Mouse (Mus musculus): ENCODE measurements at regions not wholly inside any gene's neighbourhood (a gene's known extent, or its start where the extent isn't known, plus 50 kb on each side); places are given as distances from the start of the nearest gene placed in this dataset.
A peak's percentile ranks its signal among the peaks of the same experiment; 100 is the strongest.

DNA sequence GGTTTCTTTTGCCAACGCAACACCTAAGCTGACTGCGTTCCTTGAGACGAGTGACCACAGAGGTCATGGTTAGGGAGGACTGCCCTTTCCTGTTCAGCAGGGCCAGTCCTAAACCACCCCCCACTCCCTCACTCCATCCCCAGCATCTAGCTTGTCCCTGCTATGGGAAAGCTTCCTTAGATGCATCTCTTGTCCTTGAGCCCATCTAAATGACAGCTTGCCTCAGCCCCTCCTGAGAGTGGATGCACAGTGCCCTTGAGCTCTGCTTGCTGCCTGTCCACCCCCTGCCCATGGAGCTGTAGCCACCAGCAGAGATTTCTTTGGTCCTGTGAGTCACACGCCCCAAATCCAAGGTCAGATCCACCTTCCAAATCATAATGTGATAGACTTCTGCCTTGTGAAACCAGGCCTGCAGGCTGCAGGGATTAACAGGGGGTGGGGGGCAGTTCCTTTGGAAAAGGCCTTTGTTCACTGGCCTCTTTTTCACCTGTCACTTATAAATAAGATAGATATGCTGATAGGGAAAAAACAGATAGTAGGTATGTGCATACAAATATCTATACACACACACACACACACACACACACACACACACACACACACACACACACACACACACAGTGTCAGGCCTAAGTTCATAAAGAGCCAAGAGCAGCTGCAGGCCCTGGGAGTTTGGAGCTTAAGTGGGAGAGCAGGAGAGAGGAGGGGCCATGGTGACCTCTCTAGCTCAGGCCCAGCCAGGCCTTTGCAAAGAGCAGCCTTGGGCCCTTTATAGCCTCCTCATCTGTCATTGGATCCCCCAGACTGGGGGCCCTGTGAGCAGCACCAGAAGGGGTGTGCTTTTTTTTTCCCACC, 56.4 kb upstream of the Adra2c start:
- WGBS (ENCODE audit: insufficient replicate concordance), result 75% methylated on average over 4 of the region's 4 CpGs

DNA sequence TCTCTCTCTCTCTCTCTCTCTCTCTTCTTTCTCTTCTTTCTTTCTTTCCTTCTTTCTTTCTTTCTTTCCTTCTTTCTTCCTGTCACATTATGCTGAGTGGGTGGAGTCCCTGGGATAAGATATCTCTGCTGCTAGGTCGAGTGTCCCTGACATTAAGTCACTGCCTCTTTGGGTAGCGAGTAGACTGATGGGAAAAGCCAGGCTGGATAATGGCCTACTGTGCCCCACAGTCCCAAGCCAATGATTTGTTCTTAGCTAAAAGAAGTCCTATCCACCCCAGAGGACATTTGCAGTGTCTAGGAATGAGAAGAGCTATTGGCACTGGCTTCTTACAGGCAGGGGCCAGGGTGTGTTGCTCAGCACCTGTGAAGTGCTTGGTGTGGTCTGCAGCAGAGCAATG, 61.8 kb upstream of the Adra2c start:
- no peak overlapping the region for H3K9ac ChIP-seq (ENCODE audit: low read depth, low read length)
- no peak overlapping the region for H3K4me2 ChIP-seq
- no peaks in the 10 kb centered on the region for H3K36me3 ChIP-seq (ENCODE audit: control insufficient read depth, insufficient read depth, low read length)
- H3K4me1 ChIP-seq (ENCODE audit: control insufficient read depth, insufficient read depth, low read length), result peaks cover 6% of the 10 kb centered on the region
- H3K27ac ChIP-seq (ENCODE audit: low read depth, low read length), result no peak overlapping the region
- WGBS (ENCODE audit: insufficient replicate concordance), result 28% methylated on average over 2 of the region's 2 CpGs
- no peak for ATAC-seq (replicated peaks; ENCODE audit: insufficient number of reproducible peaks, low FRiP score, low TSS enrichment)
- no peak overlapping the region for H3K4me3 ChIP-seq (ENCODE audit: low read depth, low read length)
- H3K9me3 ChIP-seq (replicated peaks; ENCODE audit: control insufficient read depth, low read length), result no peaks in the 10 kb centered on the region
- peaks cover 6% of the 10 kb centered on the region; the same call in 1 of the 2 replicates for H3K27me3 ChIP-seq (ENCODE audit: control insufficient read depth, insufficient read depth, low read length)

More for the DNA sequence above, 56.4 kb upstream of the Adra2c start:
- Histone ChIP-seq H3K4me3 (ENCODE audit: low read depth, low read length) (no peak overlapping the region), H3K9ac (ENCODE audit: low read depth, low read length) (no peak overlapping the region), H3K4me1 (ENCODE audit: control insufficient read depth, insufficient read depth, low read length) (peaks cover 4% of the 10 kb centered on the region; the same call in 1 of the 2 replicates), H3K36me3 (ENCODE audit: control insufficient read depth, insufficient read depth, low read length) (no peaks in the 10 kb centered on the region), H3K4me2 (no peak overlapping the region), H3K9me3 (replicated peaks; ENCODE audit: control insufficient read depth, low read length) (no peaks in the 10 kb centered on the region), H3K27ac (ENCODE audit: low read depth, low read length) (no peak overlapping the region), H3K27me3 (ENCODE audit: control insufficient read depth, insufficient read depth, low read length) (no peaks in the 10 kb centered on the region)
- no peak for ATAC-seq (replicated peaks; ENCODE audit: insufficient number of reproducible peaks, low FRiP score, low TSS enrichment)

DNA sequence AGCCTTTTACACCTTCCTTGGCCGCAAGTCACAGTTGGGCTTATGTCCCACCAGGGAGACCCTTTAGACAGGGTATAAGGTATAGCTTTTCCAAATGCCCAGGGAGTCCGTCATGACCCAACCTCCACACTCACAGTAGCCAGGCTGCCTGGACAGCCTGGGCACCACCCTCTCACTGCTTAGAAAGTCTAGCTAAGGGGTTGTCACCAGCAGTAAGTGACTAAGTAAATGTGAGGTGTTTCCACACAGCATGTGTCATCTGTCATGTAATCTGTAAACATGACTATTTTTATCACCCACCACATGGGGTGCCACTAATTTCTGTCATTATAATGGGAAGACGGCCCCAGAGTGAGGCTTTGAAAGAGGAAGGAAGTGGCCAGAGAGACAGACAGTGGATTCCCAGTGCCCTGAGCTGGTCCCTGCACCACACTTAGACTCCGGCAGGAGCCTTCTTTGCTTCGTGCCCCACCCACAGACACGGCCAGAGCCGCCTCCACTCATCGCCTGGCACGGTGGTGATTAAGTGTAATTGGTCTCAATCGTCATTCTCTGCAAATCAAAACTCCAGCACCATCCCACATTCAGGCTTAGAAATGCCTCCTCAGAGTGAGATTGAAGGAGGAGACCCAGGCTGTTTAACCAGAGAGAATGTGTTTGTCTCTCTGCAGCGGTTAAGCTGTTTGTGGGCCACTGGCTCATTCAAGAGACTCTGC, 62.5 kb upstream of the Adra2c start:
- Histone ChIP-seq H3K36me3 (ENCODE audit: control insufficient read depth, insufficient read depth, low read length) (no peaks in the 10 kb centered on the region), H3K9me3 (replicated peaks; ENCODE audit: control insufficient read depth, low read length) (no peaks in the 10 kb centered on the region), H3K4me2 (no peak overlapping the region), H3K27ac (ENCODE audit: low read depth, low read length) (0 out of 2 replicates have a peak overlapping the region, but pooled peaks have one; percentile 22), H3K4me1 (ENCODE audit: control insufficient read depth, insufficient read depth, low read length) (peaks cover 6% of the 10 kb centered on the region), H3K27me3 (ENCODE audit: control insufficient read depth, insufficient read depth, low read length) (peaks cover 7% of the 10 kb centered on the region; the same call in 1 of the 2 replicates), H3K4me3 (ENCODE audit: low read depth, low read length) (no peak overlapping the region), H3K9ac (ENCODE audit: low read depth, low read length) (no peak overlapping the region)
- WGBS (ENCODE audit: insufficient replicate concordance), result 39% methylated on average over 11 of the region's 11 CpGs
- no peak for ATAC-seq (replicated peaks; ENCODE audit: insufficient number of reproducible peaks, low FRiP score, low TSS enrichment)

- H3K27me3 ChIP-seq (ENCODE audit: control insufficient read depth, insufficient read depth, low read length), result peaks cover 7% of the 10 kb centered on the region; the same call in 1 of the 2 replicates
- ATAC-seq (replicated peaks; ENCODE audit: insufficient number of reproducible peaks, low FRiP score, low TSS enrichment), result no peak
- H3K4me1 ChIP-seq (ENCODE audit: control insufficient read depth, insufficient read depth, low read length), result peaks cover 6% of the 10 kb centered on the region
- H3K27ac ChIP-seq (ENCODE audit: low read depth, low read length), result no peak overlapping the region
- H3K9ac ChIP-seq (ENCODE audit: low read depth, low read length), result no peak overlapping the region
- 85% methylated on average over 11 of the region's 11 CpGs for WGBS (ENCODE audit: insufficient replicate concordance)
- H3K9me3 ChIP-seq (replicated peaks; ENCODE audit: control insufficient read depth, low read length), result no peaks in the 10 kb centered on the region
- H3K36me3 ChIP-seq (ENCODE audit: control insufficient read depth, insufficient read depth, low read length), result no peaks in the 10 kb centered on the region
- no peak overlapping the region for H3K4me2 ChIP-seq
- H3K4me3 ChIP-seq (ENCODE audit: low read depth, low read length), result no peak overlapping the region
Measured at GRCm38 (mm10) chr5:35215007-35215406, 63.1 kb upstream of the Adra2c start.

GRCm38 (mm10) chr5:35209348-35209747, 68.8 kb upstream of the Adra2c start:
- H3K4me2 ChIP-seq, result no peak overlapping the region
- H3K9ac ChIP-seq (ENCODE audit: low read depth, low read length), result no peak overlapping the region
- no peak for ATAC-seq (replicated peaks; ENCODE audit: insufficient number of reproducible peaks, low FRiP score, low TSS enrichment)
- H3K27me3 ChIP-seq (ENCODE audit: control insufficient read depth, insufficient read depth, low read length), result peaks cover 7% of the 10 kb centered on the region; the same call in 1 of the 2 replicates
- H3K27ac ChIP-seq (ENCODE audit: low read depth, low read length), result no peak overlapping the region
- H3K4me3 ChIP-seq (ENCODE audit: low read depth, low read length), result no peak overlapping the region
- WGBS (ENCODE audit: insufficient replicate concordance), result 35% methylated on average over 1 of the region's 1 CpGs
- no peaks in the 10 kb centered on the region for H3K9me3 ChIP-seq (replicated peaks; ENCODE audit: control insufficient read depth, low read length)
- H3K4me1 ChIP-seq (ENCODE audit: control insufficient read depth, insufficient read depth, low read length), result peaks cover 3% of the 10 kb centered on the region; the same call in 1 of the 2 replicates
- no peaks in the 10 kb centered on the region for H3K36me3 ChIP-seq (ENCODE audit: control insufficient read depth, insufficient read depth, low read length)

DNA sequence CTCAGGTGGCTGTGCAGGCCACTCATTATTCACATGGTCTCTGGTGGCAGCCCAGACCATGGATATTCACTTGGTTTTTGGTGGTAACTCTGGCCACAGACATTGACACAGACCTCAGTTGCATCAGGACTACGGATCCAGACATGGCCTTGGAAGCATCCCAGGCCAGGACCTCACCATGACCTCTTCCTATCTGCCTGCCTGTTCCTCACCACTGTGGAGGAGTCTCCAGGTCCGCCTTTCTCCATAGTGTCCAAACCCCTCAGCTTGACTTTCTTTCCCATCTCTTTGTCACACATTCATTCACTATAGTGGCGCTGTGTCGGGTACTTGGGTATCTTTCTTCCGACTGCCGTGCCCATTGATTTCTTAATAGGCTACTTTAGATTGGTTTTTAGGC, 74.1 kb upstream of the Adra2c start:
- 85% methylated on average over 6 of the region's 6 CpGs for WGBS (ENCODE audit: insufficient replicate concordance)

GRCm38 (mm10) chr5:35198468-35198867, 79.7 kb upstream of the Adra2c start:
- H3K9me3 ChIP-seq (replicated peaks; ENCODE audit: control insufficient read depth, low read length), result no peaks in the 10 kb centered on the region
- WGBS (ENCODE audit: insufficient replicate concordance), result 63% methylated on average over 5 of the region's 5 CpGs
- ATAC-seq (replicated peaks; ENCODE audit: insufficient number of reproducible peaks, low FRiP score, low TSS enrichment), result no peak

More for the DNA sequence above, 74.1 kb upstream of the Adra2c start:
- ATAC-seq (replicated peaks; ENCODE audit: insufficient number of reproducible peaks, low FRiP score, low TSS enrichment), result no peak
- no peaks in the 10 kb centered on the region for H3K27me3 ChIP-seq (ENCODE audit: control insufficient read depth, insufficient read depth, low read length)
- H3K4me3 ChIP-seq (ENCODE audit: low read depth, low read length), result no peak overlapping the region
- H3K4me1 ChIP-seq (ENCODE audit: control insufficient read depth, insufficient read depth, low read length), result 0 out of 2 replicates have a peak, but pooled peaks cover 3% of the 10 kb centered on the region
- H3K4me2 ChIP-seq, result no peak overlapping the region
- H3K27ac ChIP-seq (ENCODE audit: low read depth, low read length), result no peak overlapping the region
- no peaks in the 10 kb centered on the region for H3K9me3 ChIP-seq (replicated peaks; ENCODE audit: control insufficient read depth, low read length)
- no peak overlapping the region for H3K9ac ChIP-seq (ENCODE audit: low read depth, low read length)
- no peaks in the 10 kb centered on the region for H3K36me3 ChIP-seq (ENCODE audit: control insufficient read depth, insufficient read depth, low read length)

GRCm38 (mm10) chr5:35189113-35189797, 83.7 kb upstream of the Lrpap1 start:
- H3K4me3 ChIP-seq (ENCODE audit: low read depth, low read length), result no peak overlapping the region
- H3K27me3 ChIP-seq (ENCODE audit: control insufficient read depth, insufficient read depth, low read length), result 0 out of 2 replicates have a peak, but pooled peaks cover 4% of the 10 kb centered on the region
- H3K36me3 ChIP-seq (ENCODE audit: control insufficient read depth, insufficient read depth, low read length), result no peaks in the 10 kb centered on the region
- peaks cover 11% of the 10 kb centered on the region for H3K4me1 ChIP-seq (ENCODE audit: control insufficient read depth, insufficient read depth, low read length)
- ATAC-seq (replicated peaks; ENCODE audit: insufficient number of reproducible peaks, low FRiP score, low TSS enrichment), result peak; percentile 43; the same call in 1 of the 2 replicates
- 64% methylated on average over 12 of the region's 12 CpGs for WGBS (ENCODE audit: insufficient replicate concordance)
- 0 out of 2 replicates have a peak overlapping the region, but pooled peaks have one; percentile 5 for H3K27ac ChIP-seq (ENCODE audit: low read depth, low read length)
- H3K9me3 ChIP-seq (replicated peaks; ENCODE audit: control insufficient read depth, low read length), result no peaks in the 10 kb centered on the region
- no peak overlapping the region for H3K4me2 ChIP-seq
- H3K9ac ChIP-seq (ENCODE audit: low read depth, low read length), result no peak overlapping the region

More at GRCm38 (mm10) chr5:35198468-35198867, 79.7 kb upstream of the Adra2c start:
- Histone ChIP-seq H3K36me3 (ENCODE audit: control insufficient read depth, insufficient read depth, low read length) (no peaks in the 10 kb centered on the region), H3K4me2 (no peak overlapping the region), H3K4me3 (ENCODE audit: low read depth, low read length) (no peak overlapping the region), H3K4me1 (ENCODE audit: control insufficient read depth, insufficient read depth, low read length) (no peaks in the 10 kb centered on the region), H3K27me3 (ENCODE audit: control insufficient read depth, insufficient read depth, low read length) (no peaks in the 10 kb centered on the region), H3K27ac (ENCODE audit: low read depth, low read length) (no peak overlapping the region), H3K9ac (ENCODE audit: low read depth, low read length) (no peak overlapping the region)

All from heart, embryonic 11.5 days (tissue).